Mouse (Mus musculus): Measurements from ENCODE around the gene Rab5b. TPM values are rescaled to one million over a fixed set of nuclear protein-coding genes. Genes with fewer than 3 reads are reported as not detected.

Gene Rab5b
- 18.4 and 20.3 TPM in 2 replicates for polyA plus RNA-seq (2012; rRNA removed)

DNA sequence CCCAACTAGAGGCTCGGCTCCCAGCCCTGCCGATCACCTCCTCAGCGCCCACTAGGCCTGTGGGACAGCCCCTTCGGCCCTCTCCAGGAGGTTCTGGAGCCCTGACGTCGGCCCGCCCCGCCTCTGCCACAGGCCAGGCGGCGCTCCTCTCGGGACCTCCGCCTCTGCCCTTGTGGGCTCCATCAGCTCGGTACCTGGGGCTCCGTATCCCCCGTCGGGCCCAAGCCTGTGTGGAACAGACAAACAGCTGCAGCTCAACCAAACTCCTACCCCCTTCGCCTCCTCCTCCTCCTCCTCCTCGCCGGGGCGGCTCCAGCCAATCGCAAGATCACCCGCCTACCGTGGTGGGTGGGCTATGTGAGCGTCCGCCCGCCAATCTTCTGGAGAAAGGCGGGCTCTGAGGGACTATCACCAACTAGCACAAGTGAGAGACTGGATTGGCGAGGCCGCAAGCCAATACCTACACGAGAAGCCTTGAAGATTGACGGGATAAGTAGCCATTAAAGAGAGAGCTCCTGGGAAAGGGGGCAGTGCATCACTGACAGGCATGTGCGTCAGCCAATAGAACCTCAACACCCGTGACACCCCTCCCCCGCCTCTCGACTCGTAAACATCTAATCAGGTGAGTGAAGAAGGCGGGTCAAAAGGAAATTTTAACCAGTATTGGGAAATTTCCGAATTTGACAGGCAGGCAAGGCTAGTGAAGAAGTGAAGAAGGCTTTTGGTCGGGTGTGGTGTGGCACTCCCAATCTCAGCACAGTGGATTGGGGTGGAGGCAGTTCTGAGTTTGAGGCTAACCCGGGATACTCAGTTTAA, at the start of gene Rab5b:
Gene Rab5b, minus strand, starts transcription at position 273 of the 816 bp plus-strand sequence.

DNA sequence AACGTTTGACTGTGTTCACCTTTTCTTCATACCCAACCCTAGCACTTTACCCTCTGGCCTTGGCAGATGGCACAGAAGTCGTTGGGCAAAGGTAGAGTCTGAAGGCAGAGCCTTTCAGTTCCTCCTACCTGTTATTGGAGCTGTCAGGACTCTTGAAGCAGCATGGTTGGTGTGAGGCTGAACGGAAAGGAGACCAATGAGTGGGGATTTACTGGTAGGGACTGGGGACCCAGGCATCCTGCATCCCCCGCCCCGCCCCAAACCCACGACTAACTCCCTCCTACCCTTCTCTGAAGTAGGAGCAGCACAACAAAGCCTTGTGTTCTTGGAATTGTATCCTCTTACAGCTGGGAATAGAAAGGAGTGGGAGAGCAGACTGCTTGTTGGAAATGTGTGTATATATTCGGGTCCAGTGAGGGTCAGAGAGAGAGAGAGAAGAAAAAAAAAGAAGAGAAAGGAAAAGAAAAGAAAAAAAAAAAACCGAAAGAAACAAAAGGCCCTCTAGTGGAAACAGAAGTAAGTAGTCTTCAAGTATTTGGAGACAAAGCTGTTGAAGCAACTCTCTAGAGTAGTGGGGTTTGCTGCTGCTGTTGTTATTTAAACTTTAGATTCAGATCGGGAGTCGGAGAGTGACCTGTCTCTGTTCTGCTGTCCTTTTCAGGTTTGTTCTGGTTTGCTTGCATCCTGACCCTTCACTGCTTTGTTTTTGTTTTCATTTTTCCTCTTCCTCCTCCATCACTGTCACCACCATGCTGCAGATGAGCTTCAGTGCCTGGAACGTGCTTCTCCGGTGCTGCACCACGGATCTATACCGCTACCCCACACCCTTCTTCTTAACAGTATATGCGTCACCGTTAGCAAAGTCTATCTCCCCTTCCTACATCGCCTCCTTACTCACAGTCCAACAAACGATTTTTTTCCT, 48.9 kb upstream of the Rab5b start, which contains the start of gene Dgka:
Gene Dgka, minus strand, starts transcription at position 176 of the 922 bp plus-strand sequence.

DNA sequence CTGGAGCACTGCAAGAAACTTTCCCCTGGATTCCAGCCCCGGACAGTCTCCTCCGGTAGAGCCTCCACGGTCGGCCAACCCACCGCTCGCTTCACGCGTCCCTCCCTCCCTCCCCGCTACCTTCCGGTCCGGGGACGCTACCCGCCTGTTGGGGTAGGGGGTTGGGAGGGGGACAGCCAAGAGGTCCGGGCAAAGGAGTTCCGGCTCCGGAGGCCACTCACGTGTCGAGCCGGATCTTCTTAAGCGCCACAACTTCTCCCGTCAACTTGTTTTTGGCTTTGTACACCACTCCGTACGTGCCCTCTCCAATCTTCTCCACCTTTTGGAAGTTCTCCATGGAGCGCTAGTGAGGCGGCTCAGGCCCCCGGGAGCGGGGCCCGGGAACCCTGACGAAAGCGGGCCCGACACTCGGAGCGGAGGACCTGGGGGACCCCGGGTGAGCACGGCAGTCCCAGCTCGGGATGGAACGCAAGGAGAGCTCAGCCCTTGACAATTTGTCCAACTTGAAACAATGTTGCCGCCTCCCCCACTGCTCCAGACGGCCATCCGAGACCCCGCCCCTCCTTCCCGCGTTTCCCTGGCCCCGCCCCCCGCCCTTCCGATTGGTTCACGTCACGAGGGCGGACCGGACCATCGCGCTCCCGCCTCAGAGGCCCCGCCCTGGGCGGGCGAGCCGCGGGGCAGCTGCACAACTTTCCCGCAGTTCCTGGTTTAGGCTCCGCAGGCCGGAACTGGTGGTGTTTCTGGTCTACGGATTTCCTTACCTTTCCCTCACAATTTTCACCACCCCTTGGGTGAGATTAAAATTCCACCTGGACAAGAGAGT, 8.6 kb upstream of the Rab5b start, which contains the start of gene Cdk2:
Gene Cdk2, minus strand, starts transcription at position 541 of the 826 bp plus-strand sequence.

DNA sequence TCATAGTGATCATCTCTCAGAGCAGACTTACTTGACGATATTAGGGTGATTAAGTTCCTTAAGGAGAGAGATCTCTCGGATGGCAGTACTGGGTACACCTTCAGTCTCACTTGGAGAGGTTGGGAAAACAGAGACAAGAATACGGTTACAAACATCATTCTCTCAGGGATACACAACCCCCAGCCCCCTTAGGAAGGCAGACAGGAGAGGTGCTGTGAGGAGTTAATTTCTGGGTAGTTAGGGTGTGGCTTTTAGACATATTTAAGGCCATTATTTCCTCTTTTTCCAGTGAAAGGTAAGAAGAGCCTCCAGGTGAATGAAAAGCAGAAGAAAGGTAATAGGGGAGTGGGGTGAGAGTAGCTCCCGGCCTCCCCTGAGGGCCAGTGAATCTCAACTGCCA, 7.8 kb upstream of the Rab5b start, which contains the start of gene Pmel:
Gene Pmel, plus strand, starts transcription at position 301 of the 400 bp plus-strand sequence.

DNA sequence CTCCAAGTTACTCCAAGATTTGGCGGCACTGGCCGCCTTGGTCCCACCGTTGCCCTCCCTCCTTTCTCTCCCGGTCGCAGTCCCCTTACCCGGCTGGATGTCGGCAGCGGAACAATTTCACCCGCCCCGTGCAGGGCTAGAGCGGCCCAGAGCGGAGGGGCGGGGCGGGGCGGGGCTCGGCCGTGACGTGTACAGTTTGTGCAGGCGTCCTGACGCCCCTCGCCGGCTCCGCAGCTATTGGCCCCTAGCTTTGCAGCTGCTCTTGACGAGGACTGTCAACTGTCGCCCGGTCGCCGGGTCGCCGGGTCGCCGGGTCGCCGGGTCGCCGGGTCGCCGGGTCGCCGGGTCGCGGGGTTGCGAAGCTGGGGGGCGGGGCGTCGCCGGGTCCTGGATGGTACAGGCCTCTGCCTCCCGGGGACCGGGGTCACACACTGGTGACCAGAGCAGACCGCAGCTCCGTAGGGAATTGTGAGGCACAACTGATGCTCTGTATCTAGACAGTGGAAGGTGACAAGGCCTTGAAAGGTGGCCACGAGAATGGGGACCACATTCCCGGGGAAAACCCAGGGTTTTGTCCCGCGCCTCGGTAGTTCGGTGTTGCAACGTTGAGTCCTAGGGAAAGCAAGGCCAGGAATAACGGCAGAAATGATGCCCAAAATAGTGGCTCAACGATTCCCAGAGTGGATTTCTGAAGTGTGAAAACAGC, 22.1 kb downstream of the Rab5b start, which contains the start of gene Suox:
Gene Suox, minus strand, starts transcription at position 311 of the 706 bp plus-strand sequence.

DNA sequence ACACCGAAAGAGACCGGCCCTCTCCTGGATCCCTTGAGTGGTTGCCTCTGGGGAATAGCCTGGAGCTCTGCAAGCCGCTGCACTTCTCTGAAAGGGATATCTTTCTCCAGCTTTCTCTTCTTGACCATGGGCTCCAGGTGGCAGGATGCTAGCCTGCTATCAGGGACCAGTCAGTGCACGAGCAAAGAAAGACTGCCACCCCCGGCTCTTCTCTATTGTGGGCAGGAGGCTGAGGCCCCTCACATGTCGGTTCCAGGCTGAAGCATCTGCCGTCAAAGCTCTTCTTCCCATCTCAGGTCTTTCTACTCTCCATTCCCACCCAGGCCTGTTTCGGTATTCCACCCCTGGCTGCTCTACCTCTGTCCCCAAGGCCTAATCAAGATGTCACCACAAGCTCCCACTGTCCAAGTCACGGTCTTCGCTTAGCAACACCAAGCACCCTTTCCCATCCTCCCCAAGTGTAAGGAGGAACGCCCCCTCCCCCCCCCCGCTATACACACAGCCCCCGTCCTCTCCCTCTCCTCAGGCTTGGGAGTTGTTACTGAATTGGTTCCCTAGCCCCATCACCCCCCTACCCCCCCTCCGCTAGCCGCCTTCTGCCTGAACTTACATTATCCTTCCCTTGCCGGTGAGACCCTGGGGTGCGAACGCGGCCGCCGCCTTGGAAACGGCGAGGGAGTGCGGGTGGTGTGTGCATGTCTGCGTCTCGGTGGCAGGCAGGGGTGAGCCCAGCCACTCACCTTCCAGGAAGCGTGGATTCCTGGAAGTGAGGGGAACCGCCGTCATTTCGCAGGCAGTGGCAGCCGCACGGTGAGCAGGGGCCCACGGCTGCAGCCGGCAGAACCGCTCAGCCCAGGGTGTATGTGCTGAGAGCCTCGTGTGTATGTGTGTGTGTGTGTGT, 50.7 kb downstream of the Rab5b start, which contains the start of gene Ikzf4:
Gene Ikzf4, minus strand, starts transcription at position 881 of the 901 bp plus-strand sequence.

Other genes starting within 250 kb of the Rab5b start
- 29.4 and 31.2 TPM in 2 replicates for gene Smarcc2, start 237.0 kb downstream of the Rab5b start, polyA plus RNA-seq (2012; rRNA removed)
- 684 and 704 TPM in 2 replicates for gene Myl6, start 202.1 kb downstream of the Rab5b start, polyA plus RNA-seq (2012; rRNA removed)
- 1.3 and 2.6 TPM in 2 replicates for gene Myl6b, start 197.6 kb downstream of the Rab5b start, polyA plus RNA-seq (2012; rRNA removed)
- gene Esyt1, start 170.4 kb downstream of the Rab5b start, polyA plus RNA-seq (2012; rRNA removed) = 8.9 and 10.3 TPM in 2 replicates
- gene Zc3h10, start 148.5 kb downstream of the Rab5b start, polyA plus RNA-seq (2012; rRNA removed) = 3.4 and 3.9 TPM in 2 replicates
- 2,339 and 2,756 TPM in 2 replicates for gene Rpl41, start 147.0 kb downstream of the Rab5b start, polyA plus RNA-seq (2012; rRNA removed)
- 134 TPM in 2 replicates for gene Pa2g4, start 130.3 kb downstream of the Rab5b start, polyA plus RNA-seq (2012; rRNA removed)
- 1.6 and 1.8 TPM in 2 replicates for gene Erbb3, start 106.6 kb downstream of the Rab5b start, polyA plus RNA-seq (2012; rRNA removed)
- gene Rps26, start 69.5 kb downstream of the Rab5b start, polyA plus RNA-seq (2012; rRNA removed) = 772 and 943 TPM in 2 replicates
- gene Ikzf4, start 50.3 kb downstream of the Rab5b start, polyA plus RNA-seq (2012; rRNA removed) = 0.10 and 0.13 TPM in 2 replicates
- gene Suox, start 22.2 kb downstream of the Rab5b start, polyA plus RNA-seq (2012; rRNA removed) = 7.1 and 8.4 TPM in 2 replicates
- 0.24 and 0.29 TPM in 2 replicates for gene Pmel, start 7.9 kb upstream of the Rab5b start, polyA plus RNA-seq (2012; rRNA removed)
- 37.4 and 45.7 TPM in 2 replicates for gene Cdk2, start 8.8 kb upstream of the Rab5b start, polyA plus RNA-seq (2012; rRNA removed)
- 1.6 and 1.8 TPM in 2 replicates for gene Dgka, start 48.6 kb upstream of the Rab5b start, polyA plus RNA-seq (2012; rRNA removed)
- gene Pym1, start 51.6 kb upstream of the Rab5b start, polyA plus RNA-seq (2012; rRNA removed) = 18.7 and 21.6 TPM in 2 replicates
- 7.4 and 9.2 TPM in 2 replicates for gene Mmp19, start 94.6 kb upstream of the Rab5b start, polyA plus RNA-seq (2012; rRNA removed)
- 5.6 and 7.6 TPM in 2 replicates for gene Dnajc14, start 107.8 kb upstream of the Rab5b start, polyA plus RNA-seq (2012; rRNA removed)
- 2.0 and 2.3 TPM in 2 replicates for gene Tmem198b, start 108.1 kb upstream of the Rab5b start, polyA plus RNA-seq (2012; rRNA removed)
- gene Sarnp, start 121.1 kb upstream of the Rab5b start, polyA plus RNA-seq (2012; rRNA removed) = 77.4 and 83.9 TPM in 2 replicates
- 43.0 and 48.9 TPM in 2 replicates for gene Ormdl2, start 125.4 kb upstream of the Rab5b start, polyA plus RNA-seq (2012; rRNA removed)
- 0.41 and 0.44 TPM in 2 replicates for gene Gdf11, start 195.5 kb upstream of the Rab5b start, polyA plus RNA-seq (2012; rRNA removed)
- 31.3 TPM in 2 replicates for gene Cd63, start 204.7 kb upstream of the Rab5b start, polyA plus RNA-seq (2012; rRNA removed)
- 10.1 and 12.0 TPM in 2 replicates for gene Rdh5, start 226.6 kb upstream of the Rab5b start, polyA plus RNA-seq (2012; rRNA removed)
- 91.9 and 94.0 TPM in 2 replicates for gene Bloc1s1, start 227.8 kb upstream of the Rab5b start, polyA plus RNA-seq (2012; rRNA removed)
- gene Itga7, start 237.6 kb upstream of the Rab5b start, polyA plus RNA-seq (2012; rRNA removed) = 0.12 and 0.69 TPM in 2 replicates